Mouse (Mus musculus) neural tube, embryonic 15.5 days (tissue): ENCODE data around the gene Nup210. TPM values are rescaled to one million over a fixed set of nuclear protein-coding genes. Genes with fewer than 3 reads are reported as not detected.
"Not testable (repeated sequence)": the region's sequence is repeated elsewhere in the genome, so short reads cannot be mapped to it uniquely, and the experiment has no call there.

Source experiments
- ATAC-seq: fragments of 200-750 bp; cut with Nextera tagmentation; 2 replicates; pipeline ENCODE4 v1.8.0; 2017; ENCODE audit warnings: mild to moderate bottlenecking, moderate TSS enrichment, moderate library complexity; ENCODE audit not compliant: low FRiP score
- H3K27ac ChIP-seq: fragments of 300-500 bp; sonication (generic); replicated peaks from 2 replicates; pipeline ENCODE4 v1.5.1; 2015; ENCODE audit warnings: mild to moderate bottlenecking, inconsistent platforms
- H3K27me3 ChIP-seq: fragments of 300-500 bp; sonication (generic); replicated peaks from 2 replicates; pipeline ENCODE4 v1.6.1; 2015; ENCODE audit warnings: inconsistent platforms
- H3K36me3 ChIP-seq: fragments of 300-500 bp; sonication (generic); 2 replicates; pipeline ENCODE4 v1.6.1; 2015; ENCODE audit warnings: inconsistent platforms
- H3K4me1 ChIP-seq: fragments of 300-500 bp; sonication (generic); 2 replicates; pipeline ENCODE4 v1.6.1; 2015; ENCODE audit warnings: inconsistent platforms
- H3K4me2 ChIP-seq: fragments of 300-500 bp; sonication (generic); 2 replicates; pipeline ENCODE4 v1.6.1; 2015; ENCODE audit warnings: inconsistent platforms, mild to moderate bottlenecking, moderate library complexity
- H3K4me3 ChIP-seq: fragments of 300-500 bp; sonication (generic); replicated peaks from 2 replicates; pipeline ENCODE4 v1.5.1; 2015; ENCODE audit warnings: mild to moderate bottlenecking, inconsistent platforms
- H3K9ac ChIP-seq: fragments of 300-500 bp; sonication (generic); replicated peaks from 2 replicates; pipeline ENCODE4 v1.6.1; 2015; ENCODE audit warnings: mild to moderate bottlenecking, inconsistent platforms
- H3K9me3 ChIP-seq: fragments of 300-500 bp; sonication (generic); replicated peaks from 2 replicates; pipeline ENCODE4 v1.6.1; 2016; ENCODE audit warnings: inconsistent platforms
- WGBS: fragments of 180-500 bp; shearing (Covaris S2); methylation state at CpG from one replicate; pipeline ENCODE4 v1.1.7; 2015; ENCODE audit warnings: mixed read lengths; 5-methylcytosine and 5-hydroxymethylcytosine counted together
- polyA plus RNA-seq: library from polyadenylated mRNA; unstranded; fragments of >200 nt; fragmentation: Nextera tagmentation; extraction: Ambion mirVana; gene quantifications from 2 replicates; pipeline ENCODE4 v1.2.1, GENCODE M21; 2015

The Nup210 gene
- polyA plus RNA-seq, 1 experiment from 2014 or later, result 15.4 TPM

DNA sequence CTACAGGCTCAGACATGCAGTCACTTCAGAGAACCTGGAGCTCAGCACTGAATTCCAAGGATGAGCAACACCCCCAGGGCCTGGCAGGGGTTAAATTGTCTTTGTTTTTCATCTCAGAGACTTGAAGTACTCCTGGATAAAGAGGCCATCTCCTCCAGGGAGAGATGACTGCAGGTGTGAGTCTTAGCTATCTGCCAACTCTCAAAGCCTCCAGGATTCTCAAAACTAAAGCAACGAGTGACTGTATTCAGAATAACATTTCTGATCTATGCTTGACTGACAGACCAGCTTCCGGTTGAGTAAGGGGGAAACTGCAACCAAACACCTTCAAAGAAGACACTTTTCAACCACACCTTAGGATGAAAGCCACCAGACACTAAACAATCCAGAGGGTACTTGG, 1.9 kb downstream of the Nup210 start:
- Histone ChIP-seq H3K27ac (no peak overlapping the region), H3K4me1 (peaks cover 31% of the 10 kb centered on the region), H3K36me3 (no peaks in the 10 kb centered on the region), H3K4me3 (no peak overlapping the region), H3K4me2 (peak overlapping the region; percentile 74), H3K27me3 (no peaks in the 10 kb centered on the region), H3K9me3 (no peaks in the 10 kb centered on the region), H3K9ac (no peak overlapping the region)
- WGBS, result 47% methylated on average over 2 of the region's 2 CpGs
- ATAC-seq, result no peak

DNA sequence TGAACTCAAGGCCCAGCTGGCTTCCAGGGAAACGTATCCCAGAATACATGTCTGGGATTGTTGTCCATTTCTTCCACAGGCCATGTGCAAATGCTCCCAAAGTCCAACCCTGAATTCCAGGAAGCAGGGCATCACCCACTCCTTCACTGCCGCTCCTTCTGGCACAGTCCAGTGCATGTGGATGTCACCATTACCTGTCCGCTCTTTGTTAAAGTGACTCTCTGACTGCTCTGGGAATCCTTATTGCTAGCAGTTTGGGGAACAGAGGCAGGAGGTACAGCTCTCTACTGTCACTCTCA, 4.7 kb downstream of the Nup210 start:
- ATAC-seq, result no peak

DNA sequence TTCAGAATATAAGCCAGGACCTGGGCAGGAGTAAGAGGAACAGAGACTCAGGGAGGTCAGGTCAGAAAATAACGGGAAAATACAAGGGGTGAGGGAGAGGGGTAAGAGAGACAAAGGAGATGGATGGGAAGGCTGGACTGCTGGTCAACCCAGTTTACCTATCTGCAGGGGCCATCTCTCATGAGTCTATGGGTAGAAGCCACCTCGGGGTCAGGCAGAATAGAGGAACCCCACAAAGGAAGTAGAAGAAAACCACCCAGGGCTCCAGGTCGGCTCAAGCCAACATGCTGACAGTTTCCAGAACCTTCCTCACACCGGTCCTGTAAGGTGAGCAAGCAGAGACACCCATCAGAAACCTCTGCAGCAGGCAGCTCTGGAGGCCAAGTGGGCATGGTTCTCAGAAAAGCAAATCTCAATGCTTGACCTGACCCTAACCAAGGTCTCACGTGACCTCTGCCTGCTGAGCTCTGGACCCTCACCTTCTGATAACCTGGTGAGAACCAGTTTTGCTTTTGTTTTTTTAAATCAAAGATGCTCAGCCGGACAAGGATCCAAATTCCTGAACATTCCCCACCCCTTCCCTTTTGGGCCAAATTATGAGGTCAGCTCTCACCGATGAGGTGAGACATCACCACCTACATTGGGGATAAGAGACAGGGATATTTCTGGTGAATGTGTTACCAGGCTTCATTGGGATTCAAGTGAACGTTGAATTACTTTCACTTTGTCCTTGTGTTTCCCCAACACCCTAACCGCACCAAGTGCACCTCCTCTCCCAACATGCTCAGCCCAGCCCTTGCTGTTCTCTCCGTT, 5.3 kb downstream of the Nup210 start:
- Histone ChIP-seq H3K4me2 (no peak overlapping the region), H3K36me3 (no peaks in the 10 kb centered on the region), H3K9me3 (no peaks in the 10 kb centered on the region), H3K27ac (no peak overlapping the region), H3K27me3 (no peaks in the 10 kb centered on the region), H3K4me1 (peaks cover 19% of the 10 kb centered on the region), H3K9ac (no peak overlapping the region), H3K4me3 (no peak overlapping the region)
- WGBS, result 93% methylated on average over 10 of the region's 10 CpGs
- no peak for ATAC-seq

More for the DNA sequence above, 4.7 kb downstream of the Nup210 start:
- Histone ChIP-seq H3K9me3 (no peaks in the 10 kb centered on the region), H3K4me2 (no peak overlapping the region), H3K27me3 (no peaks in the 10 kb centered on the region), H3K9ac (no peak overlapping the region), H3K36me3 (no peaks in the 10 kb centered on the region), H3K4me3 (no peak overlapping the region), H3K27ac (no peak overlapping the region), H3K4me1 (peaks cover 19% of the 10 kb centered on the region)
- 96% methylated on average over 3 of the region's 3 CpGs for WGBS

DNA sequence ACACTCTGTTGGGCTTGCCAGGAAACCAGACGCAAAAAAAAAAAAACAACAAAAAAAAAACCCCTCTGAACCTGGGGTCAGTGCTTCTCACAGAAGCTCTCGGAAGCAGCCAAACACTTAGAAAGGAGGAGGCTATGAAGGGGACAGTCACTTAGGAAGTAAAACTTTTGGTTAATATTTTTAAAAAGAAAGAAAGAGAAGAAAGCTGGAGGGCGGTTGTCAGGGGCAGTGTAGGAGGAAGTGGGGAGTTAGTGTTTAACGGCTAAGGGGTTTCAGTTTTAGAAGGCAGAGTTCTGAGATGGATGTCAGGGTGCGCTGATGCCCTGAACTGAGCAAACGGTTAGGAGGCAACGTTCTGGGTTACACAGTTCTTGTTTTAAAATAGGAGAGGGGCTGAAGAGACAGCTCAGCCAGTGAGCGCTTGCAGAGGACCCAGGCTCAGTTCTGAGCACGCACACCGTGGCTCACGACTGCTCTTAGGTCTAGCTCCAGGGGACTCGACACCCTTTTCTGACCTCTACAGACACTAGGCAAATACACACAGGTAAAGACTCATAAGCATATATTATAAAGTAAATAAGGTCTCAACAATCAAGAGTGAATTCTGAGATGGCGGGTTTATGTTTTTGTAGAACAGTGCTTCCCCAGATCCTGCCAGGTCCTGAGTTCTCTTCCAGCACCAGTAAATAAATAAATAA, 6.2 kb downstream of the Nup210 start:
- no peak overlapping the region for H3K27ac ChIP-seq
- 84% methylated on average over 13 of the region's 13 CpGs for WGBS
- no peaks in the 10 kb centered on the region for H3K9me3 ChIP-seq

DNA sequence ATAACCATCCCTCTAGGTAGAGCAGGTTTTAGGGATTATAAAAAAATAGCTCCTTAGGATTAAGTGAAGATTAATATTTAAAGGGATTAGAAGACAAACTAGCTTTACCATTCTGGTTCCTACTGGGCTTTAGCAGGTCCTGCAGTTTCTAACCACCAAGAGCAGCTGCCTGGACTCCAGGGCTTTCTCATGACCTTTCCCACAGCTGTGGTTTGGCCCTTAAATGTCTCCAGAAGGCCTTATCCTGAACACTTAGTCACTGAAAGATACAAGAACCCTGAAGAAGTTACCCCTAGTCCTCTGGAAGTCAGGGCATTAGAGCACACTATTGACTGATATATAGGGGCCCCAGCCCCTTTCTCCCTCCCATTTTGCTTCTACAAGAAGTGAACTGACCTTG, 7.1 kb downstream of the Nup210 start:
- Histone ChIP-seq H3K9ac (no peak overlapping the region), H3K4me2 (no peak overlapping the region), H3K36me3 (no peaks in the 10 kb centered on the region), H3K4me3 (no peak overlapping the region), H3K4me1 (peaks cover 2% of the 10 kb centered on the region), H3K27me3 (no peaks in the 10 kb centered on the region), H3K9me3 (no peaks in the 10 kb centered on the region), H3K27ac (no peak overlapping the region)
- no peak for ATAC-seq

More for the DNA sequence above, 6.2 kb downstream of the Nup210 start:
- no peak for ATAC-seq
- Histone ChIP-seq H3K4me3 (no peak overlapping the region), H3K4me2 (no peak overlapping the region), H3K9ac (no peak overlapping the region), H3K4me1 (peaks cover 12% of the 10 kb centered on the region), H3K27me3 (no peaks in the 10 kb centered on the region), H3K36me3 (no peaks in the 10 kb centered on the region)

DNA sequence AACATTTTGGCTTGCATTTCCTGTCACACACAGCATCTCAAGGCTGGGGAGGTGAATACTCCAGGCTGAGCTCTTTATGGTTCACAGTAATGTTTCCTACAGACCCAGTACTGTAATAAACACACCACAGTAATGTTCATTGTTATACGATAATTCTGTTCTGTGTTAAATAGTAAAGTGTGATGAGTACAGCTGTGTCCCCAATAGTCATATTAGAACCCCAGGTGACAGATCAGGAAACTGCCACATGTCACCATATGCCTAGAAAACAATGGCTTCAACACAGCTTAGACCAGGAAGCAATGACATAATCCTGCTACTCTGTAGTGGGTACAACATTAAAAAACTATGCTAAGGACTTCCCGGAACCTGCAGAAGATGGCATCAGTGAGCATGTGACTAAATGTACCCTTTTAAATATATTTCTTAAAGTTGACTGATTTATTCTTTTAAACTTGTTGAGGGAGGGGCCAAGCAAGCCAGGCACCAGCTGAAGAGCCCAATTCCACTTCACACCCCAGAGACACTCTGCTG, 7.6 kb downstream of the Nup210 start:
- 73% methylated on average over 2 of the region's 2 CpGs for WGBS
- H3K9ac ChIP-seq, result no peak overlapping the region
- H3K27ac ChIP-seq, result peak overlapping the region; percentile 18
- H3K27me3 ChIP-seq, result no peaks in the 10 kb centered on the region
- no peak overlapping the region for H3K4me3 ChIP-seq
- ATAC-seq, result peak; percentile 45; the same call in 1 of the 2 replicates
- no peaks in the 10 kb centered on the region for H3K4me1 ChIP-seq
- no peak overlapping the region for H3K4me2 ChIP-seq
- no peaks in the 10 kb centered on the region for H3K36me3 ChIP-seq
- H3K9me3 ChIP-seq, result no peaks in the 10 kb centered on the region

DNA sequence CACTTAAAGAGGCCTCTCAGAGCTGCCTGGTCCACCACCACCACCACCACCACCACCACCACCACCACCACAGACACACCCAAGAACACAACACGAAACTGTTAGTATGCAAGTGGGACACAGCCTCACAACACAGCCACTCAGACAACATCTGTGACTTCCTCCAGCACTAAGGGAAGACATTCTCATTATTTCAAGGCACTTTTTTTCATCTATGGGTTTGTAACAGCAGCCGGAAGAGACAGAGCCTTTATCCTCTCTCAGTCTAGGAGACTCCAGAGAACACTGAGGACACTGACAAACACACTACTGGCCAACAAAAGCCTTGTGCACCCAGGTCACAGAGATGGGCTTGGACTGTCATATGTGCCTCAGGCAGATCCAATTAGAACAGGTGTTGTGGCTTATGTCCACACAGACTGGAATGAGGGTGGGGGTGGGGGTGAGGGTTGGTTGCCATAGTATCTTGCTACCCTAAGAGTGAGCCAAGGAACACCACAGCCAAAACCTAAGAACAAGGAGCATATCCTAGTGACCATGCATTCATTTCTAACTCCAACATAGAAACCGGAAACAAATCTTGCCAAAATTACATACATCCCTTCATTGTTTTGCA, 8.2 kb downstream of the Nup210 start:
- H3K4me1 ChIP-seq, result no peaks in the 10 kb centered on the region
- peak; percentile 31; the same call in 1 of the 2 replicates for ATAC-seq
- no peak overlapping the region for H3K9ac ChIP-seq
- H3K9me3 ChIP-seq, result no peaks in the 10 kb centered on the region
- no peak overlapping the region for H3K4me3 ChIP-seq
- no peaks in the 10 kb centered on the region for H3K27me3 ChIP-seq
- WGBS, result 82% methylated on average over 3 of the region's 3 CpGs
- H3K27ac ChIP-seq, result peak overlapping the region; percentile 18
- H3K4me2 ChIP-seq, result no peak overlapping the region
- H3K36me3 ChIP-seq, result no peaks in the 10 kb centered on the region

DNA sequence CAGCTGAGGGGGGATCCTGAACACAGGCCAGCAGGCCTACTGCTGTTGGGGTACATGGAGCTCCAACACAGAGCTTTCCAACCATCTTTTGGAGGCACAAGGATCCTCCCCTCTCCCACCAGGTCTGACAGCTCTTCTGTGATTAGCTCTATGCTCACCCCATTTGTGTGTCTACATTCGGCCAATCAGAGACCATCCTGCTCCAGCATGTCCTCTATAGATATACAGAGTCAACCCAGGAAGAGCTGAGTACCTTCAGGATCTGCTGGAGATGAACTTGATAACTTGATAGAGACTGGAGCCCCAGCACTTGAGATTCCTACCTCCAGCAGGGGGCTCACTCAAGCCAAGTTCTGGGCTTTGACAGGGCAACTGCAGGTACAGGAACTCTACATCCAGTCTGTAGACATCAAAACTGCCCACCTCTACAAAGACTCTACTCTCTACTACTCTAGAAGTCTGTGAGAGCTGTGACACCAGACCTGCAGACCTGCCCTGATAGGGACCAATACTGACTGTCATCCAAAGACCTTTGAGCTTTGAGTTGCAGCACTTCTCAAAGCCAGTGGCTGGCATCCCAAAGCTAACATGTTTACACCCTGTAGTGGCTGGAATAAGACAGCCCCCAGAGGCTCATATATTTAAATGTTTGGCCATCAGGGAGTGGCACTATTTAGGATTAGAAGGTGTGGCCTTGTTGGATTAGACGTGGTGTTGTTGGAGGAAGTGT, 11.1 kb downstream of the Nup210 start:
- Histone ChIP-seq H3K9ac (no peak overlapping the region), H3K27ac (no peak overlapping the region), H3K9me3 (no peaks in the 10 kb centered on the region), H3K4me2 (no peak overlapping the region), H3K36me3 (0 out of 2 replicates have a peak, but pooled peaks cover 2% of the 10 kb centered on the region), H3K4me3 (no peak overlapping the region), H3K27me3 (no peaks in the 10 kb centered on the region), H3K4me1 (no peaks in the 10 kb centered on the region)
- WGBS, result 92% methylated on average over 2 of the region's 2 CpGs
- no peak for ATAC-seq

DNA sequence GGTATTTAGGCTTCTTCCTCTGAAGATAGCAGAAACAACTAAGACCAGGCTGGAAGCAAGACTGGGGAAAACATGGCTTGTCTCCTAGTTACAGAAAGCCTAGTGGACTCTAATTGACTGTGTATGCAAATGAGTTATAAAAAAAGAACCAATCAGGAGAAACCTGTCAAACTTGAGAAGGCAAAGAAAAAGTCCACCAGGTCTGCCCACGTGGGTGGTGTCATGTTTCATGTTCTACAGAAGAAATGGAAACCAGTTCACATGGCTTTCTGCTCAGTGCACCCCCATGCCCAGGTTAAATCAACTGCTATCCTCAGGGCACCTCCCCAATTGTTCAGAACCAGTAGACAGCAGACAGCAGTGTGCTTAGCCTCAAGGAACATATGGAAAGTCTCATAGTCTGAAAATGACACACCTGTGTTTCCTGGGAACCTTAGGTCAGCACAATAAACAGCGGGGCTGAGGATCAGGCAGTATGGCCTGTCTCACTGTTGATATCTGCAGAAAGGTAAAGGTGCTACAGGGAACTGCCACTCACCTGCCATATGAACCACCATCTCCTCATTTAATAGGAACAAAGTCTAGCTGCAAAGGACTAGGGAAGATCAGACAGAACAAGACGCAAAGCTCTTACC, 11.7 kb downstream of the Nup210 start:
- H3K4me3 ChIP-seq, result no peak overlapping the region
- no peak for ATAC-seq
- no peak overlapping the region for H3K9ac ChIP-seq
- H3K36me3 ChIP-seq, result 0 out of 2 replicates have a peak, but pooled peaks cover 4% of the 10 kb centered on the region
- H3K27me3 ChIP-seq, result no peaks in the 10 kb centered on the region
- WGBS, result 77% methylated on average over 3 of the region's 3 CpGs
- no peaks in the 10 kb centered on the region for H3K9me3 ChIP-seq
- H3K27ac ChIP-seq, result no peak overlapping the region
- no peaks in the 10 kb centered on the region for H3K4me1 ChIP-seq
- no peak overlapping the region for H3K4me2 ChIP-seq

DNA sequence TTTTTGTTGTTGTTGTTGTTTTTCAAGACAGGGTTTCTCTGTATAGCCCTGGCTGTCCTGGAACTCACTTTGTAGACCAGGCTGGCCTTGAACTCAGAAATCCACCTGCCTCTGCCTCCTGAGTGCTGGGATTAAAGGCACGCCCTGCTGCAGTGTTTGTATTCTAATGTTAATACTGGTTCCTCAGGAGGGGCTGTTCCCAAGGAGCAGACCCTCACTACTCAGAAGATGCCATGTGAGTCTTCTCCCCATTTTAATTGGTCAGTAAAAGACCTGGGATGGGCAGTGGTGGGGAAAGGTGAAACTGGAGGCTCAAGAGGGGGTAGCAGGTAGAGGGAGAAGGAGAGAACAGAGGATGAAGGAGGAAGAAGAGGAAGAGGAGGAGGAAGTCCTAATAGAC, 13.2 kb downstream of the Nup210 start:
- not testable (repeated sequence) for H3K36me3 ChIP-seq, H3K4me3 ChIP-seq, H3K4me1 ChIP-seq, H3K4me2 ChIP-seq, H3K27me3 ChIP-seq, ATAC-seq, H3K9me3 ChIP-seq, H3K27ac ChIP-seq, H3K9ac ChIP-seq
- WGBS, result 83% methylated on average over 1 of the region's 1 CpGs

DNA sequence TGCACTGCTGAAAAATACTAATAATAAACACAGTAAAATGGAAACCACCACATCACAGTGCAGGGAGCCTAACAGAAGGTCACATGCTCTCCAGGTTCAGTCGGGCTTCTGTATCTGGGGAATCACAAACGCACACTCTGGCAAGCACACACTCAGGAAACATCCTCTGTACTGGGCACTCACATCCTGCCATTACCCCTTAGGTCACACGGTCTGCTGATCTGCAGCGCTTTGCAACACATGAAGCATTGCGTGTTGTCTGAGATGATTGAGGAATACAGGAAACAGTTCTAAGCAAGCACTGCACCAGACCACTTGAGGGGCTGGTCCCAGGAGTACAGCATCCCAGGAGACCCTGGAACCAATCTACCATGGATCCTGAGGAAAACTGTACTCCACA, 16.0 kb downstream of the Nup210 start:
- Histone ChIP-seq H3K9me3 (no peaks in the 10 kb centered on the region), H3K4me3 (no peak overlapping the region), H3K9ac (no peak overlapping the region), H3K4me2 (no peak overlapping the region), H3K4me1 (no peaks in the 10 kb centered on the region), H3K36me3 (peaks cover 30% of the 10 kb centered on the region), H3K27me3 (no peaks in the 10 kb centered on the region), H3K27ac (no peak overlapping the region)
- WGBS, result 87% methylated on average over 5 of the region's 5 CpGs
- ATAC-seq, result no peak
